Mouse (Mus musculus) telencephalon, adult 2 months (tissue): Measurements from ENCODE around the gene Lmx1a.

Source experiments
- DNase-seq: peaks from one replicate; pipeline ENCODE4 v3.0.0-alpha.2; 2011; ENCODE audit warnings: low read depth, low spot score

Gene Lmx1a

GRCm38 (mm10) chr1:167689232-167689261 is at the start of gene Lmx1a:
TSS of gene Lmx1a (plus strand) at chr1:167689237.
- DNase-seq, result no peak

- DNase-seq, result peak; percentile 13
Observed at GRCm38 (mm10) chr1:167644866-167645537, 44.0 kb upstream of the Lmx1a start.

- DNase-seq, result no peak
Observed at GRCm38 (mm10) chr1:167648670-167649069, 40.4 kb upstream of the Lmx1a start.

GRCm38 (mm10) chr1:167649122-167649633 is 39.9 kb upstream of the Lmx1a start:
- no peak for DNase-seq

GRCm38 (mm10) chr1:167652336-167652735 is 36.7 kb upstream of the Lmx1a start:
- DNase-seq, result no peak

GRCm38 (mm10) chr1:167659065-167659464 is 30.0 kb upstream of the Lmx1a start:
- no peak for DNase-seq

GRCm38 (mm10) chr1:167660521-167661101 is 28.4 kb upstream of the Lmx1a start:
- peak; percentile 6 for DNase-seq

GRCm38 (mm10) chr1:167661123-167661522 is 27.9 kb upstream of the Lmx1a start:
- no peak for DNase-seq

GRCm38 (mm10) chr1:167663136-167663535 is 25.9 kb upstream of the Lmx1a start:
- no peak for DNase-seq

- DNase-seq, result peak; percentile 26
Observed at GRCm38 (mm10) chr1:167669796-167670195, 19.2 kb upstream of the Lmx1a start.

GRCm38 (mm10) chr1:167672433-167672987 is 16.5 kb upstream of the Lmx1a start:
- no peak for DNase-seq

- no peak for DNase-seq
Observed at GRCm38 (mm10) chr1:167679061-167679460, 10.0 kb upstream of the Lmx1a start.

- DNase-seq, result no peak
Observed at GRCm38 (mm10) chr1:167688001-167688346, 1.1 kb upstream of the Lmx1a start.

GRCm38 (mm10) chr1:167688347-167689231 is 448 bp upstream of the Lmx1a start:
- no peak for DNase-seq

GRCm38 (mm10) chr1:167689262-167690137 is 463 bp downstream of the Lmx1a start:
- DNase-seq, result no peak

GRCm38 (mm10) chr1:167690138-167690710 is 1.2 kb downstream of the Lmx1a start:
- DNase-seq, result no peak

GRCm38 (mm10) chr1:167690716-167691550 is 1.9 kb downstream of the Lmx1a start:
- DNase-seq, result no peak

- DNase-seq, result no peak
Observed at GRCm38 (mm10) chr1:167691911-167692682, 3.1 kb downstream of the Lmx1a start.

GRCm38 (mm10) chr1:167692683-167693045 is 3.6 kb downstream of the Lmx1a start:
- DNase-seq, result no peak
